Mouse (Mus musculus): ENCODE measurements around the gene Pfn3.

DNA sequence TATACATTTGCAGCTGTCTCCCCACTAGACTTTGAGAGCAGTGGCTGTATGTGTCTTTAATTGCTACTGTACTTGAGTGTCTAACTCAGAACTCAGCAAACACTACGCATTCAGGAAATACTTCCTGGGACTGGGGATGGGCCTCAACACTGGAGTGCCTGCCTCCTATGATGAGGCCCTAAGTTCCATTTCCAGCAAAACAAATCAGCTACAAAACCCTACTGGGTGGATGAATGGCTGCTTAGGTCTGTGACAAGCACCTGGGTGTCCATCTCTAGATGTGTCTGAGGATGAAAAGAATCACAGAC lies 15.0 kb downstream of the Pfn3 start:
- no peak for TF ChIP-seq CHD2 (IDR thresholded peaks at IDR 0.05; ENCODE audit: low read depth, low read length)
- no peak for TF ChIP-seq MAFK (IDR thresholded peaks at IDR 0.05; ENCODE audit: insufficient read depth, low read depth, low read length)
- TF ChIP-seq HCFC1 (IDR thresholded peaks at IDR 0.05; ENCODE audit: borderline replicate concordance, insufficient read depth, low read length): no peak
- TF ChIP-seq ZC3H11A (IDR thresholded peaks at IDR 0.05; ENCODE audit: borderline replicate concordance, low read depth, low read length): no peak
- no peak for TF ChIP-seq ZNF384 (IDR thresholded peaks at IDR 0.05; ENCODE audit: low read depth, low read length)

Measured in ES-E14 (cell line).